Mouse (Mus musculus) limb, embryonic 14.5 days (tissue): ENCODE results near the gene Wwc1. TPM values are rescaled to one million over a fixed set of nuclear protein-coding genes. Genes with fewer than 3 reads are reported as not detected.

Source experiments
- ATAC-seq: fragments of 200-750 bp; cut with Nextera tagmentation; 2 replicates; pipeline ENCODE4 v1.8.0; 2017; ENCODE audit warnings: low read depth, moderate number of reproducible peaks, moderate TSS enrichment; ENCODE audit not compliant: low FRiP score
- DNase-seq: peaks from one replicate; pipeline ENCODE4 v3.0.0-alpha.2; 2015; ENCODE audit warnings: low spot score
- H3K27ac ChIP-seq: fragments of 300-500 bp; sonication (generic); replicated peaks from 2 replicates; pipeline ENCODE4 v1.5.1; 2014; ENCODE audit warnings: low read depth, mild to moderate bottlenecking, low read length, moderate library complexity, mixed read lengths
- H3K27me3 ChIP-seq: fragments of 300-500 bp; sonication (generic); 2 replicates; pipeline ENCODE4 v1.6.1; 2014; ENCODE audit warnings: low read length, mixed read lengths; ENCODE audit not compliant: control insufficient read depth, insufficient read depth
- H3K36me3 ChIP-seq: fragments of 300-500 bp; sonication (generic); 2 replicates; pipeline ENCODE4 v1.6.1; 2014; ENCODE audit warnings: mild to moderate bottlenecking, low read length, moderate library complexity, mixed read lengths; ENCODE audit not compliant: control insufficient read depth, insufficient read depth
- H3K4me1 ChIP-seq: fragments of 300-500 bp; sonication (generic); 2 replicates; pipeline ENCODE4 v1.6.1; 2014; ENCODE audit warnings: antibody characterized with exemption, low read length, mixed read lengths; ENCODE audit not compliant: control insufficient read depth, insufficient read depth
- H3K4me2 ChIP-seq: fragments of 300-500 bp; sonication (generic); replicated peaks from 2 replicates; pipeline ENCODE4 v1.6.1; 2014; ENCODE audit warnings: low read depth, mild to moderate bottlenecking, low read length, moderate library complexity; ENCODE audit not compliant: severe bottlenecking
- H3K4me3 ChIP-seq: fragments of 300-500 bp; sonication (generic); replicated peaks from 2 replicates; pipeline ENCODE4 v1.5.1; 2014; ENCODE audit warnings: low read length
- H3K9ac ChIP-seq: fragments of 300-500 bp; sonication (generic); 2 replicates; pipeline ENCODE4 v1.6.1; 2014; ENCODE audit warnings: mild to moderate bottlenecking, low read depth, low read length, moderate library complexity; ENCODE audit not compliant: severe bottlenecking
- H3K9me3 ChIP-seq: fragments of 300-500 bp; sonication (generic); 2 replicates; pipeline ENCODE4 v1.6.1; 2016; ENCODE audit warnings: low read length; ENCODE audit not compliant: control insufficient read depth
- POLR2A ChIP-seq: fragments of 200-500 bp; IDR thresholded peaks from 2 replicates; pipeline ENCODE4 v1.8.0; 2012; ENCODE audit warnings: inconsistent platforms, mild to moderate bottlenecking, moderate library complexity, borderline replicate concordance; ENCODE audit not compliant: insufficient read depth, insufficient read length; ENCODE audit errors: extremely low read depth
- WGBS: fragments of 180-500 bp; shearing (Covaris S2); extraction: QIAGEN DNeasy Blood & Tissue Kit; methylation state at CpG from one replicate; pipeline ENCODE4 v1.1.7; 2014; 5-methylcytosine and 5-hydroxymethylcytosine counted together
- polyA plus RNA-seq, 2 experiments: library from polyadenylated mRNA; depleted of rRNA in 1 of 2; stranded (reverse) in 1 of 2; unstranded in 1 of 2; fragments of >200 nt; fragmentation: Nextera tagmentation in 1 of 2; extraction: Ambion mirVana in 1 of 2; gene quantifications; 2 replicates each; pipeline versions ENCODE4 v1.2.1 to v1.2.3; 2012 to 2014

Gene Wwc1
- polyA plus RNA-seq, 2 experiments, result 5.8 to 13.9 TPM

DNA sequence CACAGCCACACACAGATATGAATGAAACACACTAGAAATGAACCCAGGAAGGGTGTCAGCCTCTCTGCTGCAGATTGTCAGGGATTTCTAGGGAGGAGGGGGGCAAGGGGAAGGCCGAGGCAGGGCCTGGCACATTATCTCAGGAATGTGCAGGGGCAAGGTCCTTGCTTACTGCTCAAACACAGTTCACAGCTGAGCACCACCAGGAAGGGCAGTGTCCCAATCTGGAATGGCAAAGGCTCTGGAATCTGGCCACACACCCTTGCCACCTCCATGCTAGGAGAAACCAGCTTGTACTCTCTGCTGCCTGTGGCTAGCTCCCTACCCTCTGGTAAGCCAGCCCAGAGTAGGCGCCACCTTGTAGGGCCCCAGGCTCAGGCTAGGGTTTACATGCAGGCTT lies 16.8 kb downstream of the Wwc1 start:
- no peak overlapping the region for H3K27ac ChIP-seq
- no peak overlapping the region for H3K4me2 ChIP-seq
- H3K4me3 ChIP-seq, result no peak overlapping the region
- ATAC-seq (no peak), DNase-seq (no peak)
- 50% methylated on average over 2 of the region's 2 CpGs for WGBS
- H3K36me3 ChIP-seq, result no peaks in the 10 kb centered on the region
- no peaks in the 10 kb centered on the region for H3K27me3 ChIP-seq
- H3K9ac ChIP-seq, result no peak overlapping the region
- no peaks in the 10 kb centered on the region for H3K9me3 ChIP-seq
- TF ChIP-seq POLR2A, result no peak
- H3K4me1 ChIP-seq, result no peaks in the 10 kb centered on the region

DNA sequence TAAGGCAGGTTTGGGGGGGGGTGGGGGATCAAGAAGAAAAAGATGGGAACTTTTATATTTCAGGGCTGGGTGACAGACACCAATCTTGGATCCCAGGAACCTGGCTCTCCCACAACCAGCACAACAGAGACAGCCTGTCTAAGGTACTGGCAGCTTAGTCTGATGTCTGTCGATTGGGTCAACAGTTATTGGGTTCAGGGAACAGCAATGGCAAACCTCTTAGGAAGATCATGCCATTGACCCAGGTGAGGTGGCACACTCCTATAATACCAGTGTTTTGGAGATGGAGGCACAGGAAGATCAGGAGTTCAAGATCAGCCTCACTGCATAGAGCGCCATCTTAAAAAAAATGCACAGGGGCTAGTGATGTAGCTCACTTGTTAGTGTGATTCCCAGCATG lies 17.9 kb downstream of the Wwc1 start:
- Histone ChIP-seq H3K4me3 (no peak overlapping the region), H3K27me3 (no peaks in the 10 kb centered on the region), H3K27ac (no peak overlapping the region), H3K36me3 (no peaks in the 10 kb centered on the region), H3K9me3 (no peaks in the 10 kb centered on the region), H3K9ac (no peak overlapping the region), H3K4me2 (no peak overlapping the region), H3K4me1 (no peaks in the 10 kb centered on the region)
- no peak for ATAC-seq
- DNase-seq, result no peak
- TF ChIP-seq POLR2A, result no peak
- 95% methylated on average over 2 of the region's 2 CpGs for WGBS

DNA sequence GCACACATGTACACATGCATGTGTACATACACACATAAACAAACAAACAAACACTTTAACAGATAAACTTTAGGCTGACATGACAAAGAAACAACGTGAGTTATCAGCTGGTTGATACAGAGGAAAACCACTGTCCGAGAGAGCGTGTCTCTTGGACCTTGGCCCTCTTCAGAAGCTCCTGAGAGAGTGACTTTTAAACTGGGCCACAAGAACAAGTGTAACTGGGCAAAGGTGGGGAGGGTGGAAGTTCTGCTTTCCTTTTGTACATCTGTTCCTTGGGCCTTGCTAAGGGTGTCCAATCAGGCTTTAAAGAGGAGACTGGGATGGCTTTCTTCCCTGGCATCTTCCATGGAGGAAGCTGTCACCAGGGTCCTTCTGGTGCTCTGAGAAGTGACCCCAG lies 21.1 kb downstream of the Wwc1 start:
- H3K4me1 ChIP-seq, result no peaks in the 10 kb centered on the region
- 91% methylated on average over 3 of the region's 3 CpGs for WGBS
- no peak overlapping the region for H3K9ac ChIP-seq
- H3K9me3 ChIP-seq, result no peaks in the 10 kb centered on the region
- no peak overlapping the region for H3K4me3 ChIP-seq
- TF ChIP-seq POLR2A, result no peak
- no peaks in the 10 kb centered on the region for H3K36me3 ChIP-seq
- no peak overlapping the region for H3K27ac ChIP-seq
- DNase-seq (no peak), ATAC-seq (no peak)
- no peak overlapping the region for H3K4me2 ChIP-seq
- H3K27me3 ChIP-seq, result no peaks in the 10 kb centered on the region

DNA sequence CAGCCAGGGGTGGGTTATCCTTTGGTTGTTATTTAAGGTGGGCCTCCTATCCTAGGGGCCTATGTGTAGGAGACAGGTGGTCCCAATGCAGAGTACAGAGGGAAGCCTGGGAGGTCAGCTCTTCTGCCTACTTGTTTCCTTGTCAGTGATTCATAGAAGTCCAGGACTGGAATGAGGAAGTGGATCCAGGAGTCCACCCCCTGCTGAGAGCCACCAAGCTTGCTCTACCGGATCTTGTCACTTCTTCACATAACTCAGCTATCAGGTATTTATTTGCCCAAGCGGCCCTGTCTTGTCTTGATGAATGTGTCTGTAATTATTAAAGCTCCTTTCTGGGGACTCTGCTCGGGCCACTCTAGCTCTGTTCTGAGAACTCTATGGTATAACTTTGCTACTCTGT lies 24.8 kb downstream of the Wwc1 start:
- Histone ChIP-seq H3K9ac (no peak overlapping the region), H3K4me2 (no peak overlapping the region), H3K36me3 (no peaks in the 10 kb centered on the region), H3K27ac (no peak overlapping the region), H3K27me3 (no peaks in the 10 kb centered on the region), H3K4me3 (no peak overlapping the region), H3K4me1 (no peaks in the 10 kb centered on the region), H3K9me3 (no peaks in the 10 kb centered on the region)
- 59% methylated on average over 3 of the region's 3 CpGs for WGBS
- ATAC-seq, result no peak
- DNase-seq, result peak; percentile 38
- TF ChIP-seq POLR2A, result no peak

DNA sequence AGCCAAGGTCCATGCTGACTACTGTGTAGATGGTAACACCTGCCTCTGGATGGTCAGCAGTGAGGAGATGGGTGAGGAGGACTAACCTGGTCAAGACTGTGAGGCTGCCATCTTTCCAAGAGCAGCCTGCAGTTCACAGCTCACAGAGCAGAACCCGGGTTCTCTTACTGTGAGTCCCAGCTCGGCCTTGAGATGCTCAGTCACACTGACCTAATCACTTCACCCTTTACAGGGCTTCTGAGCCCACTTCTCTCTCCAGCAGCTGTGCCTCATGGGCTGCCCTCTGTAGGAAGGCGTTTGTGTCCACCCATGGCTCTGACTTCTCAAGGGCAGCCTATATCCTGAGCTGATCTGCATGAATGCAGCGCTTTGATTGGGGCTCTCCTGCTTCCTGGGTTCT lies 27.1 kb downstream of the Wwc1 start:
- Histone ChIP-seq H3K4me1 (no peaks in the 10 kb centered on the region), H3K36me3 (no peaks in the 10 kb centered on the region), H3K4me2 (no peak overlapping the region), H3K9ac (no peak overlapping the region), H3K27me3 (no peaks in the 10 kb centered on the region), H3K27ac (no peak overlapping the region), H3K4me3 (no peak overlapping the region), H3K9me3 (no peaks in the 10 kb centered on the region)
- TF ChIP-seq POLR2A, result no peak
- WGBS, result 89% methylated on average over 4 of the region's 4 CpGs
- ATAC-seq (no peak), DNase-seq (no peak)

DNA sequence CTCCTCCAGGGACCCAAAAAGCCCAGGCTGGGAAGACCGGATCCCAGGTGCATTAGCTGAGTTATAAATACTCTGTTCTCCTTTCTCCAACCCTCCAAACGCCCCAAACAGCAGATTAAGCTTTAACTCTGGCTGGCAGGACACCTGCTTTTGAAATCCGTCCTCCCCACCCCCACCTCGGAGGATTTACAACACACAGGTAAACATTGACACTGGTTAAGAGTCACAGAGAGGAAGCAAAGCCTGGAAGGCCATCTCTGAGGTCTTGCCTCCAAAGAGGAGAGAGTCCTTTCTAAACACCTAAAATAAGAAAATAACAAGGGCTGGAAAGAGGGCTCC lies 28.6 kb downstream of the Wwc1 start:
- no peak for ATAC-seq
- H3K27ac ChIP-seq, result no peak overlapping the region
- no peak for DNase-seq
- H3K9ac ChIP-seq, result no peak overlapping the region
- no peak for TF ChIP-seq POLR2A
- no peak overlapping the region for H3K4me3 ChIP-seq
- no peaks in the 10 kb centered on the region for H3K36me3 ChIP-seq
- no peaks in the 10 kb centered on the region for H3K4me1 ChIP-seq
- H3K27me3 ChIP-seq, result no peaks in the 10 kb centered on the region
- H3K9me3 ChIP-seq, result no peaks in the 10 kb centered on the region
- WGBS, result 30% methylated on average over 4 of the region's 4 CpGs
- H3K4me2 ChIP-seq, result no peak overlapping the region
